Mouse (Mus musculus): ENCODE results near the gene Map2k5. TPM values are rescaled to one million over a fixed set of nuclear protein-coding genes. Genes with fewer than 3 reads are reported as not detected.
A peak's percentile ranks its signal among the peaks of the same experiment; 100 is the strongest.

The Map2k5 gene
- polyA plus RNA-seq, 1 experiment from 2014 or later, result 37.3 TPM

GRCm38 (mm10) chr9:63273781-63274180 lies 103.9 kb downstream of the Map2k5 start:
- no peaks in the 10 kb centered on the region for H3K9me3 ChIP-seq (ENCODE audit: low read depth, low read length)
- WGBS, result 43% methylated on average over 6 of the region's 6 CpGs
- no peak for DNase-seq
- no peak for ATAC-seq (ENCODE audit: insufficient read depth)
- H3K36me3 ChIP-seq (ENCODE audit: insufficient read depth), result no peaks in the 10 kb centered on the region
- no peak overlapping the region for H3K9ac ChIP-seq
- no peaks in the 10 kb centered on the region for H3K4me1 ChIP-seq (ENCODE audit: insufficient read depth)
- no peak for TF ChIP-seq CTCF (IDR thresholded peaks at IDR 0.05; ENCODE audit: low read depth)
- no peaks in the 10 kb centered on the region for H3K27me3 ChIP-seq (ENCODE audit: insufficient read depth, low read length)
- H3K4me3 ChIP-seq (ENCODE audit: low read depth, low read length), result no peak overlapping the region
- H3K27ac ChIP-seq (ENCODE audit: low read depth), result no peak overlapping the region
- H3K4me2 ChIP-seq, result no peak overlapping the region

- Histone ChIP-seq H3K9me3 (ENCODE audit: low read depth, low read length) (no peaks in the 10 kb centered on the region), H3K4me1 (ENCODE audit: insufficient read depth) (no peaks in the 10 kb centered on the region), H3K36me3 (ENCODE audit: insufficient read depth) (no peaks in the 10 kb centered on the region), H3K4me2 (no peak overlapping the region), H3K27me3 (ENCODE audit: insufficient read depth, low read length) (no peaks in the 10 kb centered on the region), H3K4me3 (ENCODE audit: low read depth, low read length) (no peak overlapping the region), H3K27ac (ENCODE audit: low read depth) (no peak overlapping the region), H3K9ac (no peak overlapping the region)
- ATAC-seq (ENCODE audit: insufficient read depth) (no peak), DNase-seq (no peak)
- TF ChIP-seq CTCF (IDR thresholded peaks at IDR 0.05; ENCODE audit: low read depth), result no peak
- WGBS, result 56% methylated on average over 3 of the region's 3 CpGs
Observed at GRCm38 (mm10) chr9:63269839-63270238, 107.9 kb downstream of the Map2k5 start.

- H3K27me3 ChIP-seq (ENCODE audit: insufficient read depth, low read length), result no peaks in the 10 kb centered on the region
- H3K27ac ChIP-seq (ENCODE audit: low read depth), result no peak overlapping the region
- peaks cover 3% of the 10 kb centered on the region; the same call in 1 of the 2 replicates for H3K36me3 ChIP-seq (ENCODE audit: insufficient read depth)
- DNase-seq (peak; percentile 19), ATAC-seq (ENCODE audit: insufficient read depth) (no peak)
- TF ChIP-seq CTCF (IDR thresholded peaks at IDR 0.05; ENCODE audit: low read depth), result no peak
- H3K9me3 ChIP-seq (ENCODE audit: low read depth, low read length), result no peaks in the 10 kb centered on the region
- no peak overlapping the region for H3K9ac ChIP-seq
- H3K4me1 ChIP-seq (ENCODE audit: insufficient read depth), result no peaks in the 10 kb centered on the region
- H3K4me3 ChIP-seq (ENCODE audit: low read depth, low read length), result no peak overlapping the region
- no peak overlapping the region for H3K4me2 ChIP-seq
- WGBS, result 58% methylated on average over 1 of the region's 1 CpGs
Observed at GRCm38 (mm10) chr9:63263188-63263587, 114.5 kb downstream of the Map2k5 start.

- H3K36me3 ChIP-seq (ENCODE audit: insufficient read depth), result peaks cover 14% of the 10 kb centered on the region
- H3K4me2 ChIP-seq, result no peak overlapping the region
- H3K9ac ChIP-seq, result no peak overlapping the region
- no peaks in the 10 kb centered on the region for H3K9me3 ChIP-seq (ENCODE audit: low read depth, low read length)
- 46% methylated on average over 3 of the region's 3 CpGs for WGBS
- DNase-seq (peak; percentile 45), ATAC-seq (ENCODE audit: insufficient read depth) (no peak)
- no peaks in the 10 kb centered on the region for H3K4me1 ChIP-seq (ENCODE audit: insufficient read depth)
- TF ChIP-seq CTCF (IDR thresholded peaks at IDR 0.05; ENCODE audit: low read depth), result no peak
- no peak overlapping the region for H3K4me3 ChIP-seq (ENCODE audit: low read depth, low read length)
- no peak overlapping the region for H3K27ac ChIP-seq (ENCODE audit: low read depth)
- no peaks in the 10 kb centered on the region for H3K27me3 ChIP-seq (ENCODE audit: insufficient read depth, low read length)
Observed at GRCm38 (mm10) chr9:63258768-63259167, 118.9 kb downstream of the Map2k5 start.

- DNase-seq (no peak), ATAC-seq (ENCODE audit: insufficient read depth) (no peak)
- H3K9ac ChIP-seq, result no peak overlapping the region
- H3K36me3 ChIP-seq (ENCODE audit: insufficient read depth), result peaks cover 17% of the 10 kb centered on the region
- H3K9me3 ChIP-seq (ENCODE audit: low read depth, low read length), result no peaks in the 10 kb centered on the region
- no peak overlapping the region for H3K27ac ChIP-seq (ENCODE audit: low read depth)
- H3K4me3 ChIP-seq (ENCODE audit: low read depth, low read length), result no peak overlapping the region
- no peaks in the 10 kb centered on the region for H3K4me1 ChIP-seq (ENCODE audit: insufficient read depth)
- WGBS, result 82% methylated on average over 4 of the region's 4 CpGs
- H3K4me2 ChIP-seq, result no peak overlapping the region
- H3K27me3 ChIP-seq (ENCODE audit: insufficient read depth, low read length), result no peaks in the 10 kb centered on the region
- no peak for TF ChIP-seq CTCF (IDR thresholded peaks at IDR 0.05; ENCODE audit: low read depth)
Observed at GRCm38 (mm10) chr9:63257739-63258138, 120.0 kb downstream of the Map2k5 start.

GRCm38 (mm10) chr9:63250841-63251626 lies 126.7 kb downstream of the Map2k5 start:
- 58% methylated on average over 19 of the region's 19 CpGs for WGBS
- peaks cover 19% of the 10 kb centered on the region for H3K36me3 ChIP-seq (ENCODE audit: insufficient read depth)
- ATAC-seq (ENCODE audit: insufficient read depth), result no peak

GRCm38 (mm10) chr9:63248095-63248787 lies 129.5 kb downstream of the Map2k5 start:
- DNase-seq, result no peak
- Histone ChIP-seq H3K27ac (ENCODE audit: low read depth) (no peak overlapping the region), H3K9me3 (ENCODE audit: low read depth, low read length) (no peaks in the 10 kb centered on the region), H3K36me3 (ENCODE audit: insufficient read depth) (peaks cover 23% of the 10 kb centered on the region; the same call in 1 of the 2 replicates), H3K4me1 (ENCODE audit: insufficient read depth) (no peaks in the 10 kb centered on the region), H3K9ac (no peak overlapping the region), H3K4me2 (no peak overlapping the region), H3K27me3 (ENCODE audit: insufficient read depth, low read length) (no peaks in the 10 kb centered on the region), H3K4me3 (ENCODE audit: low read depth, low read length) (no peak overlapping the region)
- no peak for ATAC-seq (ENCODE audit: insufficient read depth)
- no peak for TF ChIP-seq CTCF (IDR thresholded peaks at IDR 0.05; ENCODE audit: low read depth)

More at GRCm38 (mm10) chr9:63250841-63251626, 126.7 kb downstream of the Map2k5 start:
- Histone ChIP-seq H3K9ac (no peak overlapping the region), H3K9me3 (ENCODE audit: low read depth, low read length) (no peaks in the 10 kb centered on the region), H3K27me3 (ENCODE audit: insufficient read depth, low read length) (no peaks in the 10 kb centered on the region), H3K4me3 (ENCODE audit: low read depth, low read length) (no peak overlapping the region), H3K4me1 (ENCODE audit: insufficient read depth) (no peaks in the 10 kb centered on the region), H3K27ac (ENCODE audit: low read depth) (no peak overlapping the region), H3K4me2 (no peak overlapping the region)
- no peak for DNase-seq
- no peak for TF ChIP-seq CTCF (IDR thresholded peaks at IDR 0.05; ENCODE audit: low read depth)
